Mouse (Mus musculus): ENCODE data around the gene Depdc1b. TPM values are rescaled to one million over a fixed set of nuclear protein-coding genes. Genes with fewer than 3 reads are reported as not detected.

The Depdc1b gene
- 163 and 205 TPM in 2 replicates for total RNA-seq (2015; ENCODE audit: low replicate concordance)
- 175 and 226 TPM in 2 replicates for total RNA-seq (2017; ENCODE audit: low replicate concordance)

DNA sequence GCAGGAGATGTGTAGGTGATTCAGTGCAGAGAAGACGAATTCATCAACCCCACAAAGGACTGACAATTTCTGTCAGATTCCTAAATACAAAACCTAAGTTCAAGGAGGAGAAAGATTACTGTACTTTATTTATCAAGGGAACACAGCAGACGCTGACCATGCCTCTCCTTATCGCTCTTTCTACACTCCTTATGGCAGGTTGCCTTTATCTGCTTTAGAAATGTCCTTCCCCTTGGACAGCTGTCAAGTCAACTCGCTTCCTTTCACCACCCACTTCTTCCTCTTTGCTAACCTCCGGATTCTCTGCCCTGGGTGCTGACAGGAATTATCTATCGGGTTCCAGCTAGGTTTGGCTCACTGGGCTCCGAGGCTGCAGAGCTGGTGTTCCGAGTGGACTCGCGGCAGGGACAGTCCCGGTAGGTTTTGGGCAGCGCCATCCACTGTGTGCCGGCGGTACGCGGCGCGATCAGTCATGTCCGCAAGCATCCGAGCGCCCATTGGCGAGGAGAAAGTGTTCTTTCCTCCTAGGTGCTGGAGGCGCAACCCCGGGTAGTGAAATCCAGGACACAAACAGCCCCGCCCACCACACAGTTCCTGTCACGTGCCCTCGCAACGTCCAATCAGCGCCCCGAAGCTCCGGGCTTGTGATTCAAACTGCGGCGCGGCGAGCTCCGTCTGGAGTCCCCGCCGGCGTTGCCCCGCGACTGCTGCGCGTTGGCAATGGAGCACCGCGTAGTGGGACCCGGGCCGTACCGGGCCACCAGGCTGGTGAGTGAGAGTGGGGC is at the start of gene Depdc1b:
Gene Depdc1b, plus strand, starts transcription at position 631 of the 785 bp plus-strand sequence.
- peak; percentile 87 for ATAC-seq (replicated peaks; ENCODE audit: low FRiP score, poor library complexity, severe bottlenecking)

DNA sequence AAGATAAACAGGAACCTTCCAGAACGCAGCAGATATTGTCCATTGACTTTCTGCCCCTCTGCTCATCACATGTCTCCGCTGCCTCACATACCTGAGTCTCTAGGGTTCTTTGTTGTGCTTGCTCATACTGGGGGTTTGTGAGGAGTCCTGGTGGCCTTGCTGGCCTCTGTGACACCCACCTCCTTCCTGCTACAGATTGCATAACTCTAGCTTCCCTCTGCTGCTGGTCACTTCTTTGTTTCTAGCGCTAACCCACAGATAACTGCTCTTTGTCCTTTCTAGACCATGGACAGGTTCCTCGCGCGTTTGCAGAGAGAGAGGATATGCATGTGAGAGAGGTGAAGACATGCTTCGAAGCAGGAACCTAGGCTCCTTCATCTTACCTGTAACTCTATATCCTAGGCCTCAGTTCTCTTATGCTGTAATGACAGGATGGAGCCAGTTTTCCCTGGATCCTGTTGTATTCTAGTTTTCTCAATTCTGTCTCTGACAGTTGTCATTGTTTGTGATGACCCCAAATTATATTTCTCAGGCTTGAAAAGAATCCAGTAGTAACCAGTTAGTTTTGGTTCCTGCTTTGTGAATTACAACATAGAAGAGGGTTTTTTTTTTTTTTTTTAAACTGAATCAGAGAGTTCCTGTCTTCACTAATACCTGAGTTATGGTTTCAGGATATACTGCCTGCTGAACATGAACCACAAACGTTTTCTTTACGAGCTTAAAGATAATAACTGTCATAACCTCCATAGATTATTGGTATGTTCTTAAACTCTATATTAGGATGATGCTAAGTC is 48.1 kb upstream of the Depdc1b start:
- ATAC-seq (replicated peaks; ENCODE audit: low FRiP score, poor library complexity, severe bottlenecking), result no peak

GRCm38 (mm10) chr13:108271458-108272148 is 44.5 kb upstream of the Depdc1b start:
- no peak for ATAC-seq (replicated peaks; ENCODE audit: low FRiP score, poor library complexity, severe bottlenecking)

DNA sequence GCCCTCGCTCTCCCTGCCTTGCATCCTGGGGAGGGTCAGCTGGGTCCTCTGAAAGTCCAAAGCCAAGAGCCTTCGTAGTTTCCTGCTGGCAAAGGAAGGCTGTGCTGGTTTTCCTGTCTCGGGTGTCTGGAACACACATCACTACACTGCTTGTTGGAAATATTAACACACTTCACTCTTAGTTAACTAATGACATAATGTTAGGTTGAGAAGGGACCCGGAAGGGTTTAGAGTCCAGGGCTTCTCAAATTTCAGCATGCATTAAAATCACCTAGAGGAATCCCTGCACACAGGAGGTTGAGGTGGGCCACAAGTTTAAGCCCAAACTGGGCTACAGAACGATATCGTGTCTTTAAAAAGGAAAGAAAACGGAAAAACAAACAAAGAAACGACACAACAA is 43.8 kb upstream of the Depdc1b start:
- no peak for ATAC-seq (replicated peaks; ENCODE audit: low FRiP score, poor library complexity, severe bottlenecking)

DNA sequence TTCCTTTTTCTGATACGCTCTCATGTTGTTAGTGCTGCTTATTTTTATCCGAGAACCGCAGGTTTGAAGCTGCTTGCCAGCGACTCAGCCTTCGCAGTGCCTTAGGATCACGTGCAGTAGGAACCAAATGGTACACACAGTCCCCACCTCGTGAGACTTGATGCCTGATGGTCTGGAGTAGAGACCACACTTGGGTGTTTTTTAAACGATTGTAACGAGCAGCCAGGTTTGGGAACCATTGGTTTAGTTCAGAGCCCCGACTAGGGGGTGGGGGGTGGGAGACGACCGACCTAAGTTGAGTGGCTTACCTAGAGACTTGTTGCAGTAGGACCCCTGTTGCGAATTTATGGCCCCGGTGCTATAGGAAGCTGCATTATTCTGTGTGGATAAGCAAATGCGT is 43.1 kb upstream of the Depdc1b start:
- ATAC-seq (replicated peaks; ENCODE audit: low FRiP score, poor library complexity, severe bottlenecking), result no peak

DNA sequence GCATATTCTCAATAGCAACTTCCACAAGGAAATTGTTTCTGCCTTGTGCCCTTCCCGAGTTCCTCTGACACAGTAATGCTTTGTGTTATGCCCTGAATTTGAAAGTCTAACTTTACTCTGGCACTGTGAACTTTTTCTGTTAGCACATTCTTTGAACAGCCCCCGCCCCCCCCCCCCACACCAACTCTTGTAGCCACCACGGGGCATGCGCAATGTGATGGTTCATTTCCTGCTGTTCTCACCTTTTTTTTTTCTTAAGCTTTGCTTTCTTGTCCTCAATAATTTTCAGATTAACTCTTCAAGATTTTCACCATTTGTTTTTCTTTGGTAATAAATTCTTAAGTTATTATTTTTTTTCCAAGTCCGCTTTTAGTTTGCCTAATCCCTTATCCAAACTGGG is 42.7 kb upstream of the Depdc1b start:
- no peak for ATAC-seq (replicated peaks; ENCODE audit: low FRiP score, poor library complexity, severe bottlenecking)

GRCm38 (mm10) chr13:108276561-108276960 is 39.6 kb upstream of the Depdc1b start:
- no peak for ATAC-seq (replicated peaks; ENCODE audit: low FRiP score, poor library complexity, severe bottlenecking)

GRCm38 (mm10) chr13:108277320-108277719 is 38.8 kb upstream of the Depdc1b start:
- no peak for ATAC-seq (replicated peaks; ENCODE audit: low FRiP score, poor library complexity, severe bottlenecking)

GRCm38 (mm10) chr13:108278592-108278991 is 37.5 kb upstream of the Depdc1b start:
- ATAC-seq (replicated peaks; ENCODE audit: low FRiP score, poor library complexity, severe bottlenecking), result no peak

DNA sequence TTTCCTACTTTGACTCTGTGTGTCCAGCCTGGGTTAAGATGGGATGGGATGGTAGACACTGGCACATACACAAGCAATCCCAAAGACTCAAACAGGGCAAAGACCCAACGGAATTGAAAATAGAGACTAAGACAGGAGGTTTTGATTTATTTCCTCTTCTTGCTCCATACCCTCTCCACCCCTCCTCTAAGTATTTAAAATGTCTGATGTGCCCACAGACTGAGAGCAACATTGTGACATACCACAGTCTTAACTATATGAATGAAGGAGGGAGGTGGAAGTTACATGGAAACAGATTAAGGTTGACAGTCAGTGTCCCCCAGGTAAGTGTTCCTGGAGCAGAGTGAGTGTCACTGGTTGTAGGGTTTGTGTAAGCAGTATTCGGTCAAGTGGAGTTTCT is 31.8 kb upstream of the Depdc1b start:
- no peak for ATAC-seq (replicated peaks; ENCODE audit: low FRiP score, poor library complexity, severe bottlenecking)

- ATAC-seq (replicated peaks; ENCODE audit: low FRiP score, poor library complexity, severe bottlenecking), result no peak
Observed at GRCm38 (mm10) chr13:108287953-108288352, 28.2 kb upstream of the Depdc1b start.

DNA sequence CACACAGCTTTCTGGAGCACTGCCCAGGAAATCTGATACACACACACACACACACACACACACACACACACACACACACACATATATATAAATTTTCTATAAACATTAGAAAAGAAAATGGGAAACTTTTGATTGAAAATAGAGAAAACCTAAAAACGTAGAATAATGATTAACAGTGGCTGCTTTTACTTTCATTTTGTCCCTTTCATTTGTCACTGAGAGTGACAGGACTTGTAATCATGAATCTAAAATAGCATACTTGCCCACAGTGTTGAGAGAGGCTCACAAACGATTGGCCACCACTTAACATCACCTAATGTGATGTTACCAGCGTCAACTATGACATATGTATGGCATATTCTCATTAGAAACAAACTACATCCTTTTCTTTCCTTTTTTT is 26.7 kb upstream of the Depdc1b start:
- ATAC-seq (replicated peaks; ENCODE audit: low FRiP score, poor library complexity, severe bottlenecking), result no peak

DNA sequence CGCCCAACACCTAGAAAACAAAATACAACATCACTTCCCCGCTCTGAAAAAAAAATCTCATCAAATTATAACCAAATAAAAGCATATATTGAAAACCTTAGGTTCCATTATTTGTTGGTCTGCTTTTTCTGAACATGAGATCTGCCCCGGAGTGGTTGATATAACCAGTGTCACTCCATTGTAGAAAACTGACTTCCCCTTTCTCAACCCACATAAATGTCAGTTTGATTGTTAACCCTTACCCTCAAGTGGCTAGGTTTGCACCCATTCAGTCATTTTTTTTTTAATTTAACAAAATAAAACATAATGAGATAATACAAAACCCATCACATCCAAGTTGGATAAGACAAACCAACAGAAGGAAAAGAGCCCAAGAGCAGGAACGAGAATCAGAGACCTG is 25.8 kb upstream of the Depdc1b start:
- no peak for ATAC-seq (replicated peaks; ENCODE audit: low FRiP score, poor library complexity, severe bottlenecking)

GRCm38 (mm10) chr13:108297350-108298093 is 18.6 kb upstream of the Depdc1b start:
- peak; percentile 81 for ATAC-seq (replicated peaks; ENCODE audit: low FRiP score, poor library complexity, severe bottlenecking)

DNA sequence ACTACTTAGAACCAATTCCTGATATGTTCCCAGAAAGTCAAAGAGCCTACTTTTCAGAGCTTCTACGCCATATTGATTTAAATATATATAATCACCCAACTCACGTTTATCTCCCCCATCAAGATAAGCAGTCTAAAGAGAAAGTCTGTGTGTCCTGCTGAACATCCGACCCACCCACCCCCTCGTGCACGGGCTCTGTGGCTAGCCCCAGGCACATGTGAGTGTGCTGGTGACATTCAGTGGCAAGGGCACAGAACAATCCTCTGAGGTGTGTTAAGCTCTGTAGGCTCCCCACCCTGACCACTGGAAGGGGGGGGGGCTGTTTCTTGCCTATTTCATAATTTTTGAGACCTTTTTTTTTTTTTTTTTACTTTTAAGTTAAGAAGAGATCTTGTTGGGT is 17.9 kb upstream of the Depdc1b start:
- ATAC-seq (replicated peaks; ENCODE audit: low FRiP score, poor library complexity, severe bottlenecking), result no peak

DNA sequence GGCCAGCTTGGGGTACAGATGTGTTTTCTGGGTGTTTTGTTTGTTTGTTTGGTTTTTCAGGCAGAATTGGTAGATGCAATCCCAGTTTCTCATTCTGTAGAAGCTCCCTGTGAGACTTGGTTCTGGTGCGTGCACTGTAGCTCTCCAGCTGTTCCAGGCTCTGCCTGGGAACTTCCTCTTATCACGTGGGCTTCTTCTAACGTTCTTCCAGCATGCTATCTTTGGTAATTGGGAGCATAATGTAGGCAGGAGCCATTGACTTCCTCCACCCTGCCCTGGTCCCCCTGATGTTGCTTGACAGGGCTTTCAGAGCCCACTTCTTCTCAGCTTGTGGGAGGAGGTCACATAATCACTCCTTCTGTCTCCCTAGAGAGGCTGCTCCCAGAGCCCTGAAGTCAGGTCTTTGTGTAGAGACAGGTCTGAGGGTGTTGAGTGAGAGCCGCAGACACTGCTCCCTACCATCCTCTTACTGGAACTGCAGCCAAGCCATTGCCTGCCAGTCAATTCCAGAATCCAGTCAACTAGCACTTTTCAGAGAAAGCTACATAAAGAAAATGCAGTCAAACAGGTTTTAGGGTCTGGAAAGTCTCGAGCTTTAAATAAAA is 15.7 kb upstream of the Depdc1b start:
- no peak for ATAC-seq (replicated peaks; ENCODE audit: low FRiP score, poor library complexity, severe bottlenecking)

DNA sequence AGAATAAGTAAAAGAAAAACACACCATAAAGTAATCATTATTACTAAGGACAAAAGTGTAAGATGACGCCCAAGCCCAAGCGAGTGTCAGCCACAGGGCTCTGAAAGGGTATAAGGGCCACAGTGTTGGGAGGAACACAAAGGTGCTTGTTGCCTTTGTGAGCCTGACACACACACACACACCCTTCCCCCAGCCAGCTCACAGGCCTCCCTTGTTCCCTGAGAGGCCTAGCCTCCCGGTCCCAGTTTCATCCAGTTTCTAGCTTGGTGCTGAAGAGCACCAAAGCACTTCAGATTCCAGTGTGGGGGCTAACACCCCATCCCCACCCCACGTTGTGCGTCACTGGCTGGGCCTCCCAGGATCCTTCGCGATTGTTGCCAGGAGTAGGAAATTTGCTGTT is 14.7 kb upstream of the Depdc1b start:
- no peak for ATAC-seq (replicated peaks; ENCODE audit: low FRiP score, poor library complexity, severe bottlenecking)

- ATAC-seq (replicated peaks; ENCODE audit: low FRiP score, poor library complexity, severe bottlenecking), result no peak
Observed at GRCm38 (mm10) chr13:108302957-108303675, 13.0 kb upstream of the Depdc1b start.

DNA sequence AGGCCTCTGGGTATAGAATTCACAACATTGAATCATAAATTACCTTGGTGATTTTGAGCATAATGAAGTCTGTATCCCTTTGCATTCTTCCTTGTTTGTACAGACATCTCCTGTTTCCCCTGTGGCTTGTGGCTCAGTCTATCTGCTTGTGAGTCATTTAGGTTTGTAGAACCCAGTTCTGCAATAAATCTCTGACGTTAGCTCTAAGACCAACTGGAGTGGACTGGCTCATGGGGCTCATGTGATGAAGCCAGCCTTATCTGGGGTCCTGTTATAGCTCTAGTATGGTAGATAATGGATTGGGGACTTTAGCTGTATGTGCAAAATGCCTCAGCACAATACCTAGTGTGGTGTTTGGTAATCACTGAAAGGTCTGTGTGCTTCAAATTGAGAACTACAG is 12.3 kb upstream of the Depdc1b start:
- no peak for ATAC-seq (replicated peaks; ENCODE audit: low FRiP score, poor library complexity, severe bottlenecking)

All from erythroid progenitor cell, adult 5-6 weeks (primary cell).